Mouse (Mus musculus): Measurements from ENCODE around the gene Nxpe3. TPM values are rescaled to one million over a fixed set of nuclear protein-coding genes. Genes with fewer than 3 reads are reported as not detected.

Nxpe3 gene
- 1.4 and 1.7 TPM in 2 replicates for polyA plus RNA-seq (2015; fragmentation: Nextera tagmentation; extraction: Ambion mirVana)

- ATAC-seq (ENCODE audit: low FRiP score): peak; percentile 97
- Histone ChIP-seq H3K9me3 (replicated peaks) (no peaks in the 10 kb centered on the region), H3K9ac (replicated peaks) (peak within 1 kb of the TSS; percentile 73), H3K36me3 (no peaks in the 10 kb centered on the region), H3K4me1 (peaks cover 21% of the 10 kb centered on the region), H3K27me3 (replicated peaks) (no peaks in the 10 kb centered on the region), H3K27ac (replicated peaks) (peak within 1 kb of the TSS; percentile 83), H3K4me3 (replicated peaks) (peak within 1 kb of the TSS; percentile 66), H3K4me2 (peak within 1 kb of the TSS; percentile 81)
- under 1% methylated on average over 69 of the region's 74 CpGs for WGBS
These were observed at the start of gene Nxpe3 for GRCm38 (mm10) chr16:55894893-55895650. Nxpe3 (minus strand) TSS chr16:55895285.

GRCm38 (mm10) chr16:55940781-55941180 lies 45.7 kb upstream of the Nxpe3 start:
- no peak for ATAC-seq (ENCODE audit: low FRiP score)
- no peaks in the 10 kb centered on the region for H3K4me1 ChIP-seq
- 96% methylated on average over 4 of the region's 4 CpGs for WGBS
- H3K36me3 ChIP-seq: no peaks in the 10 kb centered on the region
- H3K4me2 ChIP-seq: no peak overlapping the region
- H3K27me3 ChIP-seq (replicated peaks): no peaks in the 10 kb centered on the region
- H3K9ac ChIP-seq (replicated peaks): no peak overlapping the region
- H3K9me3 ChIP-seq (replicated peaks): no peaks in the 10 kb centered on the region
- H3K27ac ChIP-seq (replicated peaks): no peak overlapping the region
- H3K4me3 ChIP-seq (replicated peaks): no peak overlapping the region

- Histone ChIP-seq H3K4me2 (no peak overlapping the region), H3K27me3 (replicated peaks) (no peaks in the 10 kb centered on the region), H3K4me1 (no peaks in the 10 kb centered on the region), H3K27ac (replicated peaks) (no peak overlapping the region), H3K9me3 (replicated peaks) (no peaks in the 10 kb centered on the region), H3K9ac (replicated peaks) (no peak overlapping the region), H3K36me3 (no peaks in the 10 kb centered on the region), H3K4me3 (replicated peaks) (no peak overlapping the region)
- ATAC-seq (ENCODE audit: low FRiP score): no peak
- 92% methylated on average over 6 of the region's 6 CpGs for WGBS
These were observed 44.6 kb upstream of the Nxpe3 start for GRCm38 (mm10) chr16:55939703-55940102.

- no peaks in the 10 kb centered on the region for H3K9me3 ChIP-seq (replicated peaks)
- H3K36me3 ChIP-seq: no peaks in the 10 kb centered on the region
- H3K4me2 ChIP-seq: no peak overlapping the region
- H3K4me1 ChIP-seq: no peaks in the 10 kb centered on the region
- WGBS: 87% methylated on average over 4 of the region's 4 CpGs
- no peak overlapping the region for H3K27ac ChIP-seq (replicated peaks)
- no peak for ATAC-seq (ENCODE audit: low FRiP score)
- H3K27me3 ChIP-seq (replicated peaks): no peaks in the 10 kb centered on the region
- no peak overlapping the region for H3K9ac ChIP-seq (replicated peaks)
- no peak overlapping the region for H3K4me3 ChIP-seq (replicated peaks)
These were observed 43.7 kb upstream of the Nxpe3 start for GRCm38 (mm10) chr16:55938761-55939160.

GRCm38 (mm10) chr16:55934453-55935037 lies 39.5 kb upstream of the Nxpe3 start, which contains the start of gene Cep97:
Cep97 (minus strand) TSS chr16:55934855.
- Histone ChIP-seq H3K36me3 (peaks cover 2% of the 10 kb centered on the region; the same call in 1 of the 2 replicates), H3K4me3 (replicated peaks) (peak within 1 kb of the TSS; percentile 78), H3K4me2 (peak within 1 kb of the TSS; percentile 75), H3K27ac (replicated peaks) (peak within 1 kb of the TSS; percentile 79), H3K27me3 (replicated peaks) (no peaks in the 10 kb centered on the region), H3K4me1 (peaks cover 6% of the 10 kb centered on the region), H3K9me3 (replicated peaks) (no peaks in the 10 kb centered on the region), H3K9ac (replicated peaks) (peak within 1 kb of the TSS; percentile 68)
- WGBS: 0% methylated on average over 24 of the region's 24 CpGs
- peak; percentile 99 for ATAC-seq (ENCODE audit: low FRiP score)

GRCm38 (mm10) chr16:55933681-55934343 lies 38.7 kb upstream of the Nxpe3 start:
- ATAC-seq (ENCODE audit: low FRiP score): peak; percentile 65
- Histone ChIP-seq H3K9me3 (replicated peaks) (no peaks in the 10 kb centered on the region), H3K36me3 (peaks cover 5% of the 10 kb centered on the region; the same call in 1 of the 2 replicates), H3K4me3 (replicated peaks) (peak overlapping the region; percentile 78), H3K27ac (replicated peaks) (peak overlapping the region; percentile 79), H3K4me1 (peaks cover 6% of the 10 kb centered on the region), H3K9ac (replicated peaks) (peak overlapping the region; percentile 68), H3K4me2 (peak overlapping the region; percentile 75), H3K27me3 (replicated peaks) (no peaks in the 10 kb centered on the region)
- WGBS: under 1% methylated on average over 32 of the region's 32 CpGs

- Histone ChIP-seq H3K4me2 (no peak overlapping the region), H3K36me3 (peaks cover 47% of the 10 kb centered on the region), H3K4me1 (no peaks in the 10 kb centered on the region), H3K9ac (replicated peaks) (no peak overlapping the region), H3K4me3 (replicated peaks) (no peak overlapping the region), H3K9me3 (replicated peaks) (no peaks in the 10 kb centered on the region), H3K27ac (replicated peaks) (no peak overlapping the region), H3K27me3 (replicated peaks) (no peaks in the 10 kb centered on the region)
- ATAC-seq (ENCODE audit: low FRiP score): no peak
- 93% methylated on average over 4 of the region's 4 CpGs for WGBS
These were observed 28.9 kb upstream of the Nxpe3 start for GRCm38 (mm10) chr16:55924010-55924409.

GRCm38 (mm10) chr16:55922079-55922478 lies 27.0 kb upstream of the Nxpe3 start:
- no peak for ATAC-seq (ENCODE audit: low FRiP score)
- peaks cover 46% of the 10 kb centered on the region for H3K36me3 ChIP-seq
- WGBS: 92% methylated on average over 10 of the region's 10 CpGs
- no peak overlapping the region for H3K4me3 ChIP-seq (replicated peaks)
- H3K4me1 ChIP-seq: no peaks in the 10 kb centered on the region
- no peaks in the 10 kb centered on the region for H3K27me3 ChIP-seq (replicated peaks)
- H3K9ac ChIP-seq (replicated peaks): no peak overlapping the region
- H3K9me3 ChIP-seq (replicated peaks): no peaks in the 10 kb centered on the region
- no peak overlapping the region for H3K27ac ChIP-seq (replicated peaks)
- H3K4me2 ChIP-seq: no peak overlapping the region

GRCm38 (mm10) chr16:55914716-55915115 lies 19.6 kb upstream of the Nxpe3 start:
- Histone ChIP-seq H3K36me3 (peaks cover 64% of the 10 kb centered on the region), H3K9ac (replicated peaks) (no peak overlapping the region), H3K4me2 (no peak overlapping the region), H3K9me3 (replicated peaks) (no peaks in the 10 kb centered on the region), H3K27me3 (replicated peaks) (no peaks in the 10 kb centered on the region), H3K4me3 (replicated peaks) (no peak overlapping the region), H3K27ac (replicated peaks) (no peak overlapping the region), H3K4me1 (no peaks in the 10 kb centered on the region)
- ATAC-seq (ENCODE audit: low FRiP score): no peak
- WGBS: 97% methylated on average over 7 of the region's 7 CpGs

GRCm38 (mm10) chr16:55910208-55910793 lies 15.2 kb upstream of the Nxpe3 start:
- Histone ChIP-seq H3K4me1 (no peaks in the 10 kb centered on the region), H3K27me3 (replicated peaks) (no peaks in the 10 kb centered on the region)
- 93% methylated on average over 10 of the region's 10 CpGs for WGBS

GRCm38 (mm10) chr16:55906928-55907679 lies 12.0 kb upstream of the Nxpe3 start:
- Histone ChIP-seq H3K4me2 (no peak overlapping the region), H3K27me3 (replicated peaks) (no peaks in the 10 kb centered on the region), H3K36me3 (peaks cover 36% of the 10 kb centered on the region), H3K27ac (replicated peaks) (no peak overlapping the region), H3K4me1 (no peaks in the 10 kb centered on the region), H3K4me3 (replicated peaks) (no peak overlapping the region), H3K9me3 (replicated peaks) (no peaks in the 10 kb centered on the region), H3K9ac (replicated peaks) (no peak overlapping the region)
- ATAC-seq (ENCODE audit: low FRiP score): no peak
- 95% methylated on average over 5 of the region's 5 CpGs for WGBS

More at GRCm38 (mm10) chr16:55910208-55910793, 15.2 kb upstream of the Nxpe3 start:
- H3K4me2 ChIP-seq: no peak overlapping the region
- H3K9me3 ChIP-seq (replicated peaks): no peaks in the 10 kb centered on the region
- H3K4me3 ChIP-seq (replicated peaks): no peak overlapping the region
- no peak overlapping the region for H3K27ac ChIP-seq (replicated peaks)
- peaks cover 60% of the 10 kb centered on the region for H3K36me3 ChIP-seq
- H3K9ac ChIP-seq (replicated peaks): no peak overlapping the region
- ATAC-seq (ENCODE audit: low FRiP score): 0 out of 2 replicates have a peak, but pooled peaks have one; percentile 24

Measured in neural tube, embryonic 15.5 days (tissue).